Mouse (Mus musculus) stomach, postnatal 0 days (tissue): ENCODE results near the gene Ldah. TPM values are rescaled to one million over a fixed set of nuclear protein-coding genes. Genes with fewer than 3 reads are reported as not detected.

ENCODE experiments used
- ATAC-seq: fragments of 200-750 bp; cut with Nextera tagmentation; 2 replicates; pipeline ENCODE4 v1.8.0; 2017; ENCODE audit not compliant: low FRiP score, low TSS enrichment
- DNase-seq: peaks from one replicate; pipeline ENCODE4 v3.0.0-alpha.2; 2016; ENCODE audit warnings: low spot score
- H3K27ac ChIP-seq: fragments of 300-500 bp; sonication (generic); replicated peaks from 2 replicates; pipeline ENCODE4 v1.5.1; 2014; ENCODE audit warnings: mild to moderate bottlenecking, control low read depth
- H3K27me3 ChIP-seq: fragments of 300-500 bp; sonication (generic); 2 replicates; pipeline ENCODE4 v1.6.1; 2014; ENCODE audit warnings: low read length; ENCODE audit not compliant: control insufficient read depth, insufficient read depth
- H3K36me3 ChIP-seq: fragments of 300-500 bp; sonication (generic); 2 replicates; pipeline ENCODE4 v1.6.1; 2014; ENCODE audit warnings: low read length, mixed read lengths; ENCODE audit not compliant: control insufficient read depth, insufficient read depth
- H3K4me1 ChIP-seq: fragments of 300-500 bp; sonication (generic); replicated peaks from 2 replicates; pipeline ENCODE4 v1.6.1; 2014; ENCODE audit warnings: antibody characterized with exemption; ENCODE audit not compliant: control insufficient read depth, insufficient read depth
- H3K4me2 ChIP-seq: fragments of 300-500 bp; sonication (generic); replicated peaks from 2 replicates; pipeline ENCODE4 v1.6.1; 2014; ENCODE audit warnings: low read depth, mild to moderate bottlenecking, control low read depth, moderate library complexity
- H3K4me3 ChIP-seq: fragments of 300-500 bp; sonication (generic); 2 replicates; pipeline ENCODE4 v1.5.1; 2014; ENCODE audit warnings: low read depth, low read length, control low read depth
- H3K9ac ChIP-seq: fragments of 300-500 bp; sonication (generic); 2 replicates; pipeline ENCODE4 v1.6.1; 2014; ENCODE audit warnings: mild to moderate bottlenecking, low read length, control low read depth, mixed read lengths
- H3K9me3 ChIP-seq: fragments of 300-500 bp; sonication (generic); 2 replicates; pipeline ENCODE4 v1.6.1; 2016; ENCODE audit warnings: low read length; ENCODE audit not compliant: control insufficient read depth
- CTCF ChIP-seq: IDR thresholded peaks from 2 replicates; pipeline ENCODE4 v1.5.1; 2016; ENCODE audit warnings: antibody characterized with exemption, low read depth, mild to moderate bottlenecking, moderate library complexity
- EP300 ChIP-seq: optimal IDR thresholded peaks from 2 replicates; pipeline ENCODE3; 2016; ENCODE audit warnings: antibody characterized with exemption
- WGBS: fragments of 180-500 bp; shearing (Covaris S2); extraction: QIAGEN DNeasy Blood & Tissue Kit; methylation state at CpG from one replicate; pipeline ENCODE4 v1.1.7; 2014; 5-methylcytosine and 5-hydroxymethylcytosine counted together
- polyA plus RNA-seq: library from polyadenylated mRNA; unstranded; fragments of >200 nt; fragmentation: Nextera tagmentation; extraction: Ambion mirVana; gene quantifications from 2 replicates; pipeline ENCODE4 v1.2.1, GENCODE M21; 2015

The Ldah gene
- polyA plus RNA-seq, 1 experiment from 2014 or later = 64.2 TPM

- WGBS = under 1% methylated on average over 35 of the region's 38 CpGs
- Histone ChIP-seq H3K4me2 (peak within 1 kb of the TSS; percentile 86), H3K27ac (no peak within 1 kb of the TSS), H3K9ac (peak within 1 kb of the TSS; percentile 76), H3K9me3 (no peaks in the 10 kb centered on the region), H3K4me3 (peak within 1 kb of the TSS; percentile 66), H3K36me3 (no peaks in the 10 kb centered on the region), H3K4me1 (no peaks in the 10 kb centered on the region), H3K27me3 (no peaks in the 10 kb centered on the region)
- DNase-seq (peak; percentile 93), ATAC-seq (peak; percentile 86)
- TF ChIP-seq CTCF (peak; percentile 93), EP300 (no peak)
Observed at GRCm38 (mm10) chr12:8313270-8313771, 105.4 kb downstream of the Ldah start, which contains the start of gene Hs1bp3. Hs1bp3 (plus strand) TSS chr12:8313432.

GRCm38 (mm10) chr12:8313773-8314172, 105.9 kb downstream of the Ldah start:
- Histone ChIP-seq H3K36me3 (no peaks in the 10 kb centered on the region), H3K27ac (no peak overlapping the region), H3K27me3 (no peaks in the 10 kb centered on the region), H3K4me3 (peak overlapping the region; percentile 66), H3K4me2 (peak overlapping the region; percentile 86), H3K9ac (peak overlapping the region; percentile 76), H3K4me1 (no peaks in the 10 kb centered on the region), H3K9me3 (no peaks in the 10 kb centered on the region)
- DNase-seq = no peak
- WGBS = 20% methylated on average over 12 of the region's 12 CpGs
- peak; percentile 15; the same call in 1 of the 2 replicates for ATAC-seq
- TF ChIP-seq EP300 (no peak), CTCF (no peak)

GRCm38 (mm10) chr12:8316541-8316940, 108.6 kb downstream of the Ldah start:
- WGBS = 85% methylated on average over 5 of the region's 5 CpGs
- Histone ChIP-seq H3K27me3 (no peaks in the 10 kb centered on the region), H3K9me3 (no peaks in the 10 kb centered on the region), H3K4me2 (no peak overlapping the region), H3K27ac (no peak overlapping the region), H3K4me3 (no peak overlapping the region), H3K36me3 (peaks cover 5% of the 10 kb centered on the region; the same call in 1 of the 2 replicates), H3K9ac (no peak overlapping the region), H3K4me1 (no peaks in the 10 kb centered on the region)
- no peak for ATAC-seq
- peak; percentile 49 for TF ChIP-seq CTCF
- no peak for TF ChIP-seq EP300
- no peak for DNase-seq

DNA sequence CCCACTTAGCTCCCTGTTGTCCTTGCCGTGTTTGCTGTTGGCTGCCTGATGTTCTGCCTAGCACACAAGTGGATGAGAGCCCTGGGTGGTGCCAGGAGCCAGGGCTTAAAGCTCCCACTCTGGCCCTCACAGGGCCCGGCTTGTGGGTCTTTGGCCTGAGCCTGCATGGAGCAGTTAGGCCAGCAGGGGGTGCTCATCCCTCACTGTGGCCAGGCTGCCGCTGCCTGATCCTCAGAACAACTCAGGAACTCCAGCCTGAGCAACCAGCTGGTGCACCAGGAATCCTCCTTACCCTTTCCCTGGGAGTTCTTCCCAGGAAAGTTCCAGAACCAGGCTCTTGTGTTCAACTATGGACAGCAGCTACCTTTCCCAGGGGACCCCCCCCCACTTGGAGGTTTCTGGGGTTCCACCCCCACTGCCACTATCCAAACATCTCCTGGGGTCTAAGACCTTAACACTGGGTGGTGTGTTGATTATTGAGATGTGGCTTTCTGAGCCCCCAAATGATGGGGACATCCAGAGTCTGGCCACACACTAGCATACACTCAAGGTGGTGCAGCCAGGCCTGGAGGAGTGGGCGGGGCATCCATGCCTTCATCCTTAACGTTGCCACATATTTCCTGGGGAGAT, 112.3 kb downstream of the Ldah start:
- H3K9me3 ChIP-seq = no peaks in the 10 kb centered on the region
- H3K4me2 ChIP-seq = no peak overlapping the region
- H3K4me3 ChIP-seq = no peak overlapping the region
- H3K4me1 ChIP-seq = no peaks in the 10 kb centered on the region
- 39% methylated on average over 5 of the region's 5 CpGs for WGBS
- peak; percentile 46; the same call in 1 of the 2 replicates for ATAC-seq
- peaks cover 11% of the 10 kb centered on the region; the same call in 1 of the 2 replicates for H3K36me3 ChIP-seq
- no peak overlapping the region for H3K9ac ChIP-seq
- DNase-seq = peak; percentile 84
- TF ChIP-seq EP300 (no peak), CTCF (peak; percentile 95)
- peak overlapping the region; percentile 40; the same call in 1 of the 2 replicates for H3K27ac ChIP-seq
- H3K27me3 ChIP-seq = no peaks in the 10 kb centered on the region

DNA sequence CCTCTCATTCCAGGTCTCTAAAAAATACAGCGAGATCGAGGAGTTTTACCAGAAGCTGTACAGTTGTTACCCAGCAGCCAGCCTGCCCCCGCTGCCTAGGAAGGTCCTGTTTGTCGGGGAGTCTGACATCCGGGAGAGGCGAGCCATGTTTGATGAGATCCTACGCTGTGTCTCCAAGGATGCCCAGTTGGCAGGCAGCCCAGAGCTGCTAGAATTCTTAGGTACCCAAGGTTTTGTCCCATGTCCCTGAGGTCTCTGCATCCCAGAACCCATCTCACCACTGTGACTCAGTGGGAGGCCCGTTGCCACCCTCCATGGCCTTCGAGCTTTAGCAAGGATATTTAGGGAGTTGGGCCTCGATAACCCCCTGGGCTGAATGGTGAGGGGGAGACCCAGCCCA, 113.6 kb downstream of the Ldah start:
- no peak for DNase-seq
- TF ChIP-seq CTCF = no peak
- no peak for TF ChIP-seq EP300
- Histone ChIP-seq H3K4me3 (no peak overlapping the region), H3K9me3 (no peaks in the 10 kb centered on the region), H3K4me1 (no peaks in the 10 kb centered on the region), H3K36me3 (peaks cover 11% of the 10 kb centered on the region; the same call in 1 of the 2 replicates), H3K27me3 (no peaks in the 10 kb centered on the region), H3K27ac (no peak overlapping the region), H3K9ac (no peak overlapping the region), H3K4me2 (no peak overlapping the region)
- WGBS = 79% methylated on average over 10 of the region's 10 CpGs
- ATAC-seq = no peak

DNA sequence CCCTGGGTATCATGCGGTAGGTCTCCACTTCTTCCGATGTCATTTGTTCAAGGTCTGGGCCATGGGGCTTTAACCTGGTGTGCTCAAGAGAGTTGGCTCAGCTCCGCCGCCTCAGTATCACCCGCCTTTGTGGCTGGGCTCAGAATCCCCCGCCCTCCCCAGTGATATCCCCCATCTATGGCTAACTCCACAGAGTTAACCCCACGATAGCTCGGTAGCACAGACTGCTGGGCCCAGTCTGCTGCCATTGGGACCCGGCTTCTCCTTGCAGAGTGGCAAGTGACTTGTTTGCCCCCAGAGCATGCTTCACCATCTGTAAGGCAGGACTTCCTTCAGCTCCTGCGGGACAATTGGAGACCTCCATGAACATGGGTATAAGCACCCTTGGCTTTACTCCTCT, 116.2 kb downstream of the Ldah start:
- TF ChIP-seq CTCF = no peak
- TF ChIP-seq EP300 = no peak
- DNase-seq (no peak), ATAC-seq (no peak)
- H3K4me3 ChIP-seq = no peak overlapping the region
- H3K4me2 ChIP-seq = no peak overlapping the region
- H3K36me3 ChIP-seq = peaks cover 10% of the 10 kb centered on the region; the same call in 1 of the 2 replicates
- no peaks in the 10 kb centered on the region for H3K4me1 ChIP-seq
- no peak overlapping the region for H3K27ac ChIP-seq
- no peaks in the 10 kb centered on the region for H3K27me3 ChIP-seq
- no peak overlapping the region for H3K9ac ChIP-seq
- H3K9me3 ChIP-seq = no peaks in the 10 kb centered on the region
- WGBS = 86% methylated on average over 10 of the region's 10 CpGs
